In the genomic region with DNA sequence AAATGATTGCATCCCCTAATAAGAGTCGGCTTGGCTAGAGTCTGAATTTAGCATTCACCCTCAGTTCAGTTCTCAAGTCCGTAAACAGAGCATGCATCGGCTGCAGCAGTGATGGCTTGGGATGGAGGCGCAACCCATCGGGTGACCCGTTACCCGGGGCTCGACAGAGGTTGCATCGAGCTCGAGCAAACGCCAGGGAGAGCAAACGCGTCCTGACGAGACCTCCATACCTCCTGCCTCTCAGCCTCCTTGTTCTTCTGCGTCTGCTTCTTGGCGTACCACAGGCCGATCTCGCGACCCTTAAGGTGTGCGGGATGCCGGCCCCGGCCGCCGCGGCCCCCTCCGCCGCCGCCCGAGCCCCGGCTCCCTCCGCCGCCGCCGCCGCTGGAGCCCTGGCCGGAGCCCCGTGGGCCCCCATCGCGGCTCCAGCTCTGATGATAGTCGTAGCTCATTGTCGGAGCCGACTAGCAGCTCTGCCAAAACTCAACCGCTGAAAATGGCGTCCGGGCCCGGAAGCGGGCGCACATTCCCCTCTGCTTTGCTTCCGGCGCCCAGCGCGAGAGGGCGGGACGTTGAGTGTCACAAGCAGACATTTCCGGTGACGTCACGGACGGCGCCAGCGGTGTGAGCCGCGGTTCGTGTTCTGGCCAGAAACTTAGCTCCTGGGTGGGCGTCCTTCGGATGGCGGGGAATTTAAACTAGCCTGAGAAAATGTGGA, we compare ENCODE assay signal across 7 mouse cellular contexts. TPM values are rescaled to one million over a fixed set of nuclear protein-coding genes. Genes with fewer than 3 reads are reported as not detected.
DNase-seq lines count a peak whose midpoint lies in the region; ATAC-seq lines count a peak whose summit lies in the region.

A gene (minus strand): TSS at position 517 of the 718 bp plus-strand sequence.

- no peaks in the 10 kb centered on the region for H3K36me3 ChIP-seq in embryonic facial prominence, embryonic 11.5 days (replicated peaks; ENCODE audit: control insufficient read depth, insufficient read depth, low read depth, low read length)
- H3K36me3 ChIP-seq in limb, embryonic 10.5 days, result peaks cover 6% of the 10 kb centered on the region
- no peaks in the 10 kb centered on the region for H3K36me3 ChIP-seq in midbrain, embryonic 13.5 days

- ATAC-seq in embryonic facial prominence, embryonic 11.5 days (replicated peaks; ENCODE audit: insufficient number of reproducible peaks, low FRiP score, low TSS enrichment, low read depth), result peak; percentile 98
- ATAC-seq in granulocyte monocyte progenitor cell, adult 5-6 weeks (replicated peaks; ENCODE audit: poor library complexity, severe bottlenecking), result peak; percentile 99
- ATAC-seq in midbrain, embryonic 13.5 days, result peak; percentile 99

- H3K27me3 ChIP-seq in embryonic facial prominence, embryonic 11.5 days (ENCODE audit: control insufficient read depth, insufficient read depth, low read length), result no peaks in the 10 kb centered on the region
- peaks cover 4% of the 10 kb centered on the region; the same call in 1 of the 2 replicates for H3K27me3 ChIP-seq in limb, embryonic 10.5 days (ENCODE audit: low read depth, poor library complexity, severe bottlenecking)
- no peaks in the 10 kb centered on the region for H3K27me3 ChIP-seq in midbrain, embryonic 13.5 days

- no peaks in the 10 kb centered on the region for H3K9me3 ChIP-seq in embryonic facial prominence, embryonic 11.5 days (replicated peaks; ENCODE audit: control insufficient read depth, low read length)
- no peaks in the 10 kb centered on the region for H3K9me3 ChIP-seq in limb, embryonic 10.5 days (replicated peaks)
- H3K9me3 ChIP-seq in midbrain, embryonic 13.5 days, result no peaks in the 10 kb centered on the region

- H3K4me3 ChIP-seq in embryonic facial prominence, embryonic 11.5 days (ENCODE audit: low read depth, low read length), result peak within 1 kb of the TSS; percentile 92
- peak within 1 kb of the TSS; percentile 90 for H3K4me3 ChIP-seq in limb, embryonic 10.5 days
- peak within 1 kb of the TSS; percentile 71 for H3K4me3 ChIP-seq in midbrain, embryonic 13.5 days (replicated peaks)

- peak; percentile 98 for DNase-seq in adrenal gland, postnatal 14 days
- peak; percentile 98 for DNase-seq in embryonic facial prominence, embryonic 11.5 days (ENCODE audit: low spot score)
- DNase-seq in kidney, adult 11 months, result peak; percentile 96
- DNase-seq in limb, embryonic 10.5 days (ENCODE audit: low spot score), result peak; percentile 98
- DNase-seq in spleen, adult 12 weeks (ENCODE audit: low spot score), result peak; percentile 85

- H3K27ac ChIP-seq in embryonic facial prominence, embryonic 11.5 days (replicated peaks; ENCODE audit: low read depth, low read length), result peak within 1 kb of the TSS; percentile 85
- H3K27ac ChIP-seq in limb, embryonic 10.5 days, result peak within 1 kb of the TSS; percentile 97
- peak within 1 kb of the TSS; percentile 95 for H3K27ac ChIP-seq in midbrain, embryonic 13.5 days

- peak within 1 kb of the TSS; percentile 53 for H3K4me2 ChIP-seq in embryonic facial prominence, embryonic 11.5 days (ENCODE audit: low read depth, low read length)
- peak within 1 kb of the TSS; percentile 80 for H3K4me2 ChIP-seq in midbrain, embryonic 13.5 days (replicated peaks)

- H3K9ac ChIP-seq in embryonic facial prominence, embryonic 11.5 days (replicated peaks; ENCODE audit: low read length), result peak within 1 kb of the TSS; percentile 96
- peak within 1 kb of the TSS; percentile 83 for H3K9ac ChIP-seq in midbrain, embryonic 13.5 days (replicated peaks)

- under 1% methylated on average over 62 of the region's 66 CpGs for WGBS in embryonic facial prominence, embryonic 11.5 days
- WGBS in limb, embryonic 10.5 days, result under 1% methylated on average over 62 of the region's 66 CpGs
- WGBS in midbrain, embryonic 13.5 days, result under 1% methylated on average over 66 of the region's 66 CpGs

- H3K4me1 ChIP-seq in embryonic facial prominence, embryonic 11.5 days (ENCODE audit: control insufficient read depth, insufficient read depth, low read length), result no peaks in the 10 kb centered on the region
- H3K4me1 ChIP-seq in limb, embryonic 10.5 days, result peaks cover 8% of the 10 kb centered on the region
- H3K4me1 ChIP-seq in midbrain, embryonic 13.5 days (replicated peaks), result peaks cover 17% of the 10 kb centered on the region

RNA-seq across cellular contexts. Expression of the gene that starts here (rescaled TPM):
- 33.4 and 36.9 TPM in 2 replicates for total RNA-seq in adrenal gland, postnatal 14 days (2021)
- polyA plus RNA-seq in embryonic facial prominence, embryonic 11.5 days (2014; fragmentation: Nextera tagmentation; extraction: Ambion mirVana), result 47.8 and 53.4 TPM in 2 replicates
- total RNA-seq in granulocyte monocyte progenitor cell, adult 5-6 weeks (2014; fragmentation: Nextera tagmentation), result 36.8 and 44.5 TPM in 2 replicates
- total RNA-seq in granulocyte monocyte progenitor cell, adult 5-6 weeks (2017), result 41.2 and 52.7 TPM in 2 replicates
- 30.7 and 37.3 TPM in 2 replicates for polyA plus RNA-seq in limb, embryonic 10.5 days (2016; fragmentation: Nextera tagmentation; extraction: Ambion mirVana)
- 50.2 and 50.8 TPM in 2 replicates for polyA plus RNA-seq in midbrain, embryonic 13.5 days (2015; fragmentation: Nextera tagmentation; extraction: Ambion mirVana)

Comparison
In these comparisons a context has a peak if more than half of its experiments do, and no peak if none do; other contexts are left out.
1. Peak in every context shown above with its lines: DNase-seq, ATAC-seq, H3K4me3 ChIP-seq and H3K27ac ChIP-seq.